Mouse (Mus musculus) liver (tissue): ENCODE data around the gene Heyl.
"Not testable (repeated sequence)": the region's sequence is repeated elsewhere in the genome, so short reads cannot be mapped to it uniquely, and the experiment has no call there.

Experiments used
- DNase-seq: peaks from one replicate; pipeline ENCODE4 v3.0.0-alpha.2; 2020; ENCODE audit warnings: mixed read lengths

Heyl gene

GRCm38 (mm10) chr4:123289038-123289437 lies 55.7 kb downstream of the Heyl start:
- no peak for DNase-seq

- DNase-seq = no peak
Measured at GRCm38 (mm10) chr4:123292390-123292789, 59.0 kb downstream of the Heyl start.

- DNase-seq = no peak
Measured at GRCm38 (mm10) chr4:123292989-123293388, 59.6 kb downstream of the Heyl start.

GRCm38 (mm10) chr4:123293661-123294443 lies 60.5 kb downstream of the Heyl start:
- DNase-seq = no peak

- not testable (repeated sequence) for DNase-seq
Measured at GRCm38 (mm10) chr4:123295026-123295425, 61.7 kb downstream of the Heyl start.

GRCm38 (mm10) chr4:123295516-123296147 lies 62.3 kb downstream of the Heyl start:
- no peak for DNase-seq

- DNase-seq = no peak
Measured at GRCm38 (mm10) chr4:123296148-123296534, 62.8 kb downstream of the Heyl start.

- DNase-seq = no peak
Measured at GRCm38 (mm10) chr4:123297195-123297960, 64.0 kb downstream of the Heyl start.

GRCm38 (mm10) chr4:123298226-123298625 lies 64.9 kb downstream of the Heyl start:
- DNase-seq = no peak

GRCm38 (mm10) chr4:123298980-123299670 lies 65.8 kb downstream of the Heyl start:
- no peak for DNase-seq
